Mouse (Mus musculus) forebrain, embryonic 14.5 days (tissue): ENCODE results near the gene Cd48. TPM values are rescaled to one million over a fixed set of nuclear protein-coding genes. Genes with fewer than 3 reads are reported as not detected.
"Not testable (repeated sequence)": the region's sequence is repeated elsewhere in the genome, so short reads cannot be mapped to it uniquely, and the experiment has no call there.

Experiments used
- ATAC-seq: fragments of 200-750 bp; cut with Nextera tagmentation; 2 replicates; pipeline ENCODE4 v1.8.0; 2017; ENCODE audit warnings: mild to moderate bottlenecking, moderate library complexity
- DNase-seq: peaks from one replicate; pipeline ENCODE4 v3.0.0-alpha.2; 2015; ENCODE audit warnings: low spot score
- H3K27ac ChIP-seq: fragments of 300-500 bp; sonication (generic); 2 replicates; pipeline ENCODE4 v1.5.1; 2014; ENCODE audit warnings: low read depth, mild to moderate bottlenecking, control low read depth, low read length, moderate library complexity
- H3K27me3 ChIP-seq: fragments of 300-500 bp; sonication (generic); replicated peaks from 2 replicates; pipeline ENCODE4 v1.6.1; 2014; ENCODE audit warnings: low read length, control low read depth, mixed read lengths; ENCODE audit not compliant: control insufficient read depth, insufficient read depth
- H3K36me3 ChIP-seq: fragments of 300-500 bp; sonication (generic); 2 replicates; pipeline ENCODE4 v1.6.1; 2014; ENCODE audit warnings: low read length, control low read depth; ENCODE audit not compliant: control insufficient read depth, insufficient read depth
- H3K4me1 ChIP-seq: fragments of 300-500 bp; sonication (generic); 2 replicates; pipeline ENCODE4 v1.6.1; 2014; ENCODE audit warnings: antibody characterized with exemption, low read length, control low read depth; ENCODE audit not compliant: control insufficient read depth, insufficient read depth
- H3K4me2 ChIP-seq: fragments of 300-500 bp; sonication (generic); 2 replicates; pipeline ENCODE4 v1.6.1; 2014; ENCODE audit warnings: mild to moderate bottlenecking, control low read depth, low read length
- H3K4me3 ChIP-seq: fragments of 300-500 bp; sonication (generic); 2 replicates; pipeline ENCODE4 v1.5.1; 2014; ENCODE audit warnings: low read depth, low read length, control low read depth
- H3K9ac ChIP-seq: fragments of 300-500 bp; sonication (generic); 2 replicates; pipeline ENCODE4 v1.6.1; 2014; ENCODE audit warnings: mild to moderate bottlenecking, low read length, control low read depth, moderate library complexity
- H3K9me3 ChIP-seq: fragments of 300-500 bp; sonication (generic); replicated peaks from 2 replicates; pipeline ENCODE4 v1.6.1; 2016; ENCODE audit warnings: low read length, control low read depth, mixed read lengths; ENCODE audit not compliant: control insufficient read depth
- WGBS: fragments of 180-500 bp; shearing (Covaris S2); extraction: QIAGEN DNeasy Blood & Tissue Kit; methylation state at CpG from one replicate; pipeline ENCODE4 v1.1.7; 2014; 5-methylcytosine and 5-hydroxymethylcytosine counted together
- polyA plus RNA-seq: library from polyadenylated mRNA; unstranded; fragments of >200 nt; fragmentation: Nextera tagmentation; extraction: Ambion mirVana; gene quantifications from 2 replicates; pipeline ENCODE4 v1.2.1, GENCODE M21; 2014

Cd48 gene
- polyA plus RNA-seq, 1 experiment from 2014 or later = 1.1 TPM

GRCm38 (mm10) chr1:171652734-171653133 lies 29.1 kb upstream of the Cd48 start, which contains the start of gene Slamf7:
Slamf7 (minus strand) TSS chr1:171653035.
- ATAC-seq (no peak), DNase-seq (no peak)
- no peaks in the 10 kb centered on the region for H3K36me3 ChIP-seq
- no peaks in the 10 kb centered on the region for H3K9me3 ChIP-seq
- 91% methylated on average over 5 of the region's 5 CpGs for WGBS
- H3K4me2 ChIP-seq = no peak within 1 kb of the TSS
- H3K9ac ChIP-seq = no peak within 1 kb of the TSS
- H3K4me1 ChIP-seq = no peaks in the 10 kb centered on the region
- H3K4me3 ChIP-seq = no peak within 1 kb of the TSS
- H3K27ac ChIP-seq = no peak within 1 kb of the TSS
- no peaks in the 10 kb centered on the region for H3K27me3 ChIP-seq

- Histone ChIP-seq H3K4me2 (no peak overlapping the region), H3K9ac (no peak overlapping the region), H3K27ac (no peak overlapping the region), H3K9me3 (no peaks in the 10 kb centered on the region), H3K4me1 (no peaks in the 10 kb centered on the region), H3K36me3 (no peaks in the 10 kb centered on the region), H3K27me3 (no peaks in the 10 kb centered on the region), H3K4me3 (no peak overlapping the region)
- no peak for ATAC-seq
- DNase-seq = peak; percentile 2
- WGBS = 89% methylated on average over 5 of the region's 5 CpGs
These were observed 23.2 kb upstream of the Cd48 start for GRCm38 (mm10) chr1:171658561-171658991.

GRCm38 (mm10) chr1:171660423-171660822 lies 21.4 kb upstream of the Cd48 start:
- H3K9ac ChIP-seq = no peak overlapping the region
- ATAC-seq (no peak), DNase-seq (no peak)
- H3K27ac ChIP-seq = no peak overlapping the region
- no peak overlapping the region for H3K4me3 ChIP-seq
- 94% methylated on average over 1 of the region's 1 CpGs for WGBS
- H3K36me3 ChIP-seq = no peaks in the 10 kb centered on the region
- H3K27me3 ChIP-seq = no peaks in the 10 kb centered on the region
- H3K4me1 ChIP-seq = no peaks in the 10 kb centered on the region
- no peak overlapping the region for H3K4me2 ChIP-seq
- H3K9me3 ChIP-seq = no peaks in the 10 kb centered on the region

GRCm38 (mm10) chr1:171661482-171661881 lies 20.3 kb upstream of the Cd48 start:
- H3K9ac ChIP-seq = no peak overlapping the region
- H3K9me3 ChIP-seq = no peaks in the 10 kb centered on the region
- no peak overlapping the region for H3K27ac ChIP-seq
- H3K4me3 ChIP-seq = no peak overlapping the region
- no peak overlapping the region for H3K4me2 ChIP-seq
- ATAC-seq (no peak), DNase-seq (no peak)
- WGBS = 76% methylated on average over 2 of the region's 2 CpGs
- no peaks in the 10 kb centered on the region for H3K27me3 ChIP-seq
- no peaks in the 10 kb centered on the region for H3K4me1 ChIP-seq
- H3K36me3 ChIP-seq = no peaks in the 10 kb centered on the region

- Histone ChIP-seq H3K4me3 (no peak overlapping the region), H3K36me3 (no peaks in the 10 kb centered on the region), H3K27me3 (no peaks in the 10 kb centered on the region), H3K9me3 (no peaks in the 10 kb centered on the region), H3K9ac (no peak overlapping the region), H3K27ac (no peak overlapping the region), H3K4me2 (no peak overlapping the region), H3K4me1 (no peaks in the 10 kb centered on the region)
- 90% methylated on average over 2 of the region's 2 CpGs for WGBS
- DNase-seq = no peak
- no peak for ATAC-seq
These were observed 18.1 kb upstream of the Cd48 start for GRCm38 (mm10) chr1:171663757-171664156.

- Histone ChIP-seq H3K27ac (no peak overlapping the region), H3K9me3 (no peaks in the 10 kb centered on the region), H3K4me3 (no peak overlapping the region), H3K4me2 (no peak overlapping the region), H3K9ac (no peak overlapping the region), H3K36me3 (no peaks in the 10 kb centered on the region), H3K27me3 (no peaks in the 10 kb centered on the region), H3K4me1 (no peaks in the 10 kb centered on the region)
- DNase-seq = no peak
- ATAC-seq = no peak
- 90% methylated on average over 6 of the region's 6 CpGs for WGBS
These were observed 15.5 kb upstream of the Cd48 start for GRCm38 (mm10) chr1:171666350-171666749.

- Histone ChIP-seq H3K9ac (no peak overlapping the region), H3K4me1 (no peaks in the 10 kb centered on the region), H3K27me3 (no peaks in the 10 kb centered on the region), H3K27ac (no peak overlapping the region), H3K4me2 (no peak overlapping the region), H3K9me3 (no peaks in the 10 kb centered on the region), H3K36me3 (no peaks in the 10 kb centered on the region), H3K4me3 (no peak overlapping the region)
- WGBS = 76% methylated on average over 1 of the region's 1 CpGs
- DNase-seq (no peak), ATAC-seq (no peak)
These were observed 14.6 kb upstream of the Cd48 start for GRCm38 (mm10) chr1:171667160-171667559.

- 95% methylated on average over 2 of the region's 2 CpGs for WGBS
- H3K9ac ChIP-seq, H3K36me3 ChIP-seq, H3K27me3 ChIP-seq, ATAC-seq, H3K9me3 ChIP-seq, H3K27ac ChIP-seq, H3K4me1 ChIP-seq, DNase-seq, H3K4me3 ChIP-seq, H3K4me2 ChIP-seq: not testable (repeated sequence)
These were observed 9.4 kb upstream of the Cd48 start for GRCm38 (mm10) chr1:171672451-171672850.

- Histone ChIP-seq H3K4me2 (no peak overlapping the region), H3K4me1 (no peaks in the 10 kb centered on the region), H3K27me3 (no peaks in the 10 kb centered on the region), H3K9me3 (no peaks in the 10 kb centered on the region), H3K4me3 (no peak overlapping the region), H3K27ac (no peak overlapping the region), H3K9ac (no peak overlapping the region), H3K36me3 (no peaks in the 10 kb centered on the region)
- DNase-seq (peak; percentile 34), ATAC-seq (no peak)
- 74% methylated on average over 5 of the region's 5 CpGs for WGBS
These were observed 8.8 kb upstream of the Cd48 start for GRCm38 (mm10) chr1:171672854-171673475.
